Mouse (Mus musculus) spleen, adult 12 weeks (tissue): Measurements from ENCODE around the gene Fbxo17.

ENCODE experiments used
- DNase-seq: peaks from one replicate; pipeline ENCODE4 v3.0.0; 2022; ENCODE audit warnings: low spot score

Fbxo17 gene

GRCm38 (mm10) chr7:28767462-28767965 is 50.9 kb downstream of the Fbxo17 start, which contains the start of gene Nfkbib:
Nfkbib (minus strand) TSS chr7:28767512.
- no peak for DNase-seq

- no peak for DNase-seq
Measured at GRCm38 (mm10) chr7:28769414-28769958, 52.9 kb downstream of the Fbxo17 start.

GRCm38 (mm10) chr7:28770309-28770708 is 53.7 kb downstream of the Fbxo17 start:
- no peak for DNase-seq

- no peak for DNase-seq
Measured at GRCm38 (mm10) chr7:28771867-28772266, 55.3 kb downstream of the Fbxo17 start.

- DNase-seq = no peak
Measured at GRCm38 (mm10) chr7:28773163-28773562, 56.6 kb downstream of the Fbxo17 start.

GRCm38 (mm10) chr7:28774164-28774563 is 57.6 kb downstream of the Fbxo17 start:
- DNase-seq = no peak

- no peak for DNase-seq
Measured at GRCm38 (mm10) chr7:28775129-28775528, 58.5 kb downstream of the Fbxo17 start.

- no peak for DNase-seq
Measured at GRCm38 (mm10) chr7:28778825-28779224, 62.2 kb downstream of the Fbxo17 start.

- peak; percentile 76 for DNase-seq
Measured at GRCm38 (mm10) chr7:28780067-28780658, 63.6 kb downstream of the Fbxo17 start.

- DNase-seq = no peak
Measured at GRCm38 (mm10) chr7:28780857-28781256, 64.3 kb downstream of the Fbxo17 start.

- peak; percentile 36 for DNase-seq
Measured at GRCm38 (mm10) chr7:28781261-28781663, 64.7 kb downstream of the Fbxo17 start.

- no peak for DNase-seq
Measured at GRCm38 (mm10) chr7:28785161-28785560, 68.6 kb downstream of the Fbxo17 start.
